Mouse (Mus musculus) stomach, embryonic 16.5 days (tissue): ENCODE measurements around the gene Gpr183. TPM values are rescaled to one million over a fixed set of nuclear protein-coding genes. Genes with fewer than 3 reads are reported as not detected.

ENCODE experiments used
- ATAC-seq: fragments of 200-750 bp; cut with Nextera tagmentation; 2 replicates; pipeline ENCODE4 v1.8.0; 2017; ENCODE audit warnings: moderate number of reproducible peaks, moderate TSS enrichment; ENCODE audit not compliant: insufficient read depth, low FRiP score
- H3K27ac ChIP-seq: fragments of 300-500 bp; sonication (generic); 2 replicates; pipeline ENCODE4 v1.5.1; 2014; ENCODE audit warnings: low read length
- H3K27me3 ChIP-seq: fragments of 300-500 bp; sonication (generic); 2 replicates; pipeline ENCODE4 v1.6.1; 2014; ENCODE audit warnings: low read length, control low read depth, mixed read lengths; ENCODE audit not compliant: control insufficient read depth, insufficient read depth
- H3K36me3 ChIP-seq: fragments of 300-500 bp; sonication (generic); 2 replicates; pipeline ENCODE4 v1.6.1; 2014; ENCODE audit warnings: low read length; ENCODE audit not compliant: control insufficient read depth, insufficient read depth
- H3K4me1 ChIP-seq: fragments of 300-500 bp; sonication (generic); 2 replicates; pipeline ENCODE4 v1.6.1; 2014; ENCODE audit warnings: low read length, control low read depth, mixed read lengths; ENCODE audit not compliant: control insufficient read depth, insufficient read depth
- H3K4me2 ChIP-seq: fragments of 300-500 bp; sonication (generic); 2 replicates; pipeline ENCODE4 v1.6.1; 2014; ENCODE audit warnings: low read depth, low read length, mixed read lengths
- H3K4me3 ChIP-seq: fragments of 300-500 bp; sonication (generic); replicated peaks from 2 replicates; pipeline ENCODE4 v1.5.1; 2014; ENCODE audit warnings: mild to moderate bottlenecking, low read length
- H3K9ac ChIP-seq: fragments of 300-500 bp; sonication (generic); 2 replicates; pipeline ENCODE4 v1.6.1; 2014; ENCODE audit warnings: low read length
- H3K9me3 ChIP-seq: fragments of 300-500 bp; sonication (generic); replicated peaks from 2 replicates; pipeline ENCODE4 v1.6.1; 2016; ENCODE audit warnings: low read length, control low read depth; ENCODE audit not compliant: control insufficient read depth
- WGBS: fragments of 180-500 bp; shearing (Covaris S2); extraction: QIAGEN DNeasy Blood & Tissue Kit; methylation state at CpG from one replicate; pipeline ENCODE4 v1.1.7; 2014; 5-methylcytosine and 5-hydroxymethylcytosine counted together
- polyA plus RNA-seq: library from polyadenylated mRNA; unstranded; fragments of >200 nt; fragmentation: Nextera tagmentation; extraction: Ambion mirVana; gene quantifications from 2 replicates; pipeline ENCODE4 v1.2.1, GENCODE M21; 2015

The Gpr183 gene
- polyA plus RNA-seq, 1 experiment from 2014 or later: 4.7 TPM

- ATAC-seq: no peak
- no peaks in the 10 kb centered on the region for H3K27me3 ChIP-seq
- no peak overlapping the region for H3K9ac ChIP-seq
- no peak overlapping the region for H3K4me2 ChIP-seq
- H3K9me3 ChIP-seq: no peaks in the 10 kb centered on the region
- peaks cover 9% of the 10 kb centered on the region for H3K4me1 ChIP-seq
- no peak overlapping the region for H3K4me3 ChIP-seq
- 83% methylated on average over 10 of the region's 10 CpGs for WGBS
- H3K36me3 ChIP-seq: no peaks in the 10 kb centered on the region
- H3K27ac ChIP-seq: no peak overlapping the region
These were observed 7.7 kb downstream of the Gpr183 start for GRCm38 (mm10) chr14:121957176-121957871.

GRCm38 (mm10) chr14:121956291-121956690 is 8.7 kb downstream of the Gpr183 start:
- no peaks in the 10 kb centered on the region for H3K36me3 ChIP-seq
- H3K9me3 ChIP-seq: no peaks in the 10 kb centered on the region
- no peak for ATAC-seq
- H3K4me3 ChIP-seq: no peak overlapping the region
- no peaks in the 10 kb centered on the region for H3K27me3 ChIP-seq
- WGBS: 83% methylated on average over 5 of the region's 5 CpGs
- H3K9ac ChIP-seq: no peak overlapping the region
- no peak overlapping the region for H3K27ac ChIP-seq
- no peak overlapping the region for H3K4me2 ChIP-seq
- peaks cover 9% of the 10 kb centered on the region for H3K4me1 ChIP-seq

GRCm38 (mm10) chr14:121955176-121955795 is 9.7 kb downstream of the Gpr183 start:
- ATAC-seq: no peak
- Histone ChIP-seq H3K9ac (no peak overlapping the region), H3K4me1 (peaks cover 4% of the 10 kb centered on the region; the same call in 1 of the 2 replicates), H3K36me3 (no peaks in the 10 kb centered on the region), H3K9me3 (no peaks in the 10 kb centered on the region), H3K4me2 (no peak overlapping the region), H3K4me3 (no peak overlapping the region), H3K27ac (no peak overlapping the region), H3K27me3 (no peaks in the 10 kb centered on the region)
- 68% methylated on average over 5 of the region's 5 CpGs for WGBS

- H3K4me3 ChIP-seq: no peak overlapping the region
- WGBS: 94% methylated on average over 12 of the region's 12 CpGs
- no peak overlapping the region for H3K9ac ChIP-seq
- H3K27ac ChIP-seq: no peak overlapping the region
- no peaks in the 10 kb centered on the region for H3K9me3 ChIP-seq
- no peak overlapping the region for H3K4me2 ChIP-seq
- H3K27me3 ChIP-seq: no peaks in the 10 kb centered on the region
- no peaks in the 10 kb centered on the region for H3K36me3 ChIP-seq
- peaks cover 4% of the 10 kb centered on the region; the same call in 1 of the 2 replicates for H3K4me1 ChIP-seq
- ATAC-seq: no peak
These were observed 10.4 kb downstream of the Gpr183 start for GRCm38 (mm10) chr14:121954608-121955007.

- no peak for ATAC-seq
- no peaks in the 10 kb centered on the region for H3K27me3 ChIP-seq
- peaks cover 4% of the 10 kb centered on the region; the same call in 1 of the 2 replicates for H3K4me1 ChIP-seq
- H3K9me3 ChIP-seq: no peaks in the 10 kb centered on the region
- 92% methylated on average over 11 of the region's 11 CpGs for WGBS
- no peaks in the 10 kb centered on the region for H3K36me3 ChIP-seq
- no peak overlapping the region for H3K9ac ChIP-seq
- H3K27ac ChIP-seq: no peak overlapping the region
- H3K4me3 ChIP-seq: no peak overlapping the region
- no peak overlapping the region for H3K4me2 ChIP-seq
These were observed 10.9 kb downstream of the Gpr183 start for GRCm38 (mm10) chr14:121954129-121954528.

- H3K9me3 ChIP-seq: no peaks in the 10 kb centered on the region
These were observed 13.0 kb downstream of the Gpr183 start for GRCm38 (mm10) chr14:121952046-121952400.

GRCm38 (mm10) chr14:121951399-121952045 is 13.5 kb downstream of the Gpr183 start:
- 62% methylated on average over 2 of the region's 2 CpGs for WGBS
- ATAC-seq: no peak; the same call in 1 of the 2 replicates

More at GRCm38 (mm10) chr14:121952046-121952400, 13.0 kb downstream of the Gpr183 start:
- 76% methylated on average over 5 of the region's 5 CpGs for WGBS
- no peak overlapping the region for H3K4me3 ChIP-seq
- H3K4me2 ChIP-seq: no peak overlapping the region
- H3K36me3 ChIP-seq: no peaks in the 10 kb centered on the region
- no peak overlapping the region for H3K9ac ChIP-seq
- H3K27me3 ChIP-seq: no peaks in the 10 kb centered on the region
- H3K4me1 ChIP-seq: peaks cover 8% of the 10 kb centered on the region; the same call in 1 of the 2 replicates
- no peak overlapping the region for H3K27ac ChIP-seq
- no peak for ATAC-seq

GRCm38 (mm10) chr14:121949897-121950296 is 15.1 kb downstream of the Gpr183 start:
- H3K27ac ChIP-seq: no peak overlapping the region
- no peak overlapping the region for H3K9ac ChIP-seq
- H3K4me3 ChIP-seq: no peak overlapping the region
- no peak overlapping the region for H3K4me2 ChIP-seq
- H3K4me1 ChIP-seq: peaks cover 13% of the 10 kb centered on the region
- 89% methylated on average over 5 of the region's 5 CpGs for WGBS
- no peak for ATAC-seq
- H3K36me3 ChIP-seq: no peaks in the 10 kb centered on the region
- H3K9me3 ChIP-seq: no peaks in the 10 kb centered on the region
- no peaks in the 10 kb centered on the region for H3K27me3 ChIP-seq

More at GRCm38 (mm10) chr14:121951399-121952045, 13.5 kb downstream of the Gpr183 start:
- Histone ChIP-seq H3K27ac (no peak overlapping the region), H3K9me3 (no peaks in the 10 kb centered on the region), H3K9ac (no peak overlapping the region), H3K4me3 (no peak overlapping the region), H3K4me1 (peaks cover 10% of the 10 kb centered on the region; the same call in 1 of the 2 replicates), H3K36me3 (no peaks in the 10 kb centered on the region), H3K4me2 (no peak overlapping the region), H3K27me3 (no peaks in the 10 kb centered on the region)

GRCm38 (mm10) chr14:121949436-121949835 is 15.6 kb downstream of the Gpr183 start:
- H3K9ac ChIP-seq: no peak overlapping the region
- H3K27ac ChIP-seq: no peak overlapping the region
- no peaks in the 10 kb centered on the region for H3K36me3 ChIP-seq
- H3K4me2 ChIP-seq: no peak overlapping the region
- no peak for ATAC-seq
- WGBS: 95% methylated on average over 3 of the region's 3 CpGs
- H3K27me3 ChIP-seq: no peaks in the 10 kb centered on the region
- H3K4me3 ChIP-seq: no peak overlapping the region
- H3K4me1 ChIP-seq: peaks cover 13% of the 10 kb centered on the region
- H3K9me3 ChIP-seq: no peaks in the 10 kb centered on the region
